Mouse (Mus musculus) gastrocnemius, postnatal 4 days (tissue): ENCODE data around the gene Gm44579. TPM values are rescaled to one million over a fixed set of nuclear protein-coding genes. Genes with fewer than 3 reads are reported as not detected.

ENCODE experiments used
- DNase-seq, 2 experiments: peaks; one replicate each; pipeline ENCODE4 v3.0.0; 2021 to 2022; ENCODE audit warnings: low spot score in 2 of 2, mixed read lengths in 2 of 2
- long read RNA-seq, 2 experiments: library from polyadenylated mRNA; stranded (forward); transcript quantifications; one replicate each; pipeline ENCODE4 v2.0.0; 2021
- total RNA-seq, 2 experiments: library from RNA; stranded (reverse); gene quantifications; 2 replicates each; pipeline ENCODE4 v1.2.3; 2021

Gm44579 gene
- total RNA-seq, result not detected
- long read RNA-seq, experiment 1, result 0 reads
- long read RNA-seq, experiment 2, result 0 reads

DNA sequence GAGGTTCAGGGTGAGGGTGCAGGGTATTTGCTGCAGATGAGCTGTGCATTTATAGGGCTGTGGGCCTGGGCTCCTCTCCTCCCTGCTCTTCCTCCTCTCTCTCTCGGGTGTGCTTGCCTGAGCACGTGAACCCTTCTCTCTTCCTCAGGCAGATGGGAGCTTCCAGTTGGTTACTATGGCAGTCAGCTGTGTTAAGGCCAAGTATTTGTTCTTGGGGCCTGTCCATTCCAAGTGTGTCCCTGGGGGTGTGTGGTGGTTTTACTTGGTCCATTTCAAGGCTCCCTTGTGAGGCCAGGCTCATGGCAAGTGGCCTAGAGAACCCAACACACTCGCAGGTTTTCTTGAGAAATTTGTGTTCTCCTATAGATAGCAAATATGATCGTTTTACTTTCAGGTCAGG lies at the start of gene Gm44579, which contains the start of gene Olfr287:
Gene Gm44579 (minus strand): TSS at position 101 of the 400 bp plus-strand sequence.
Gene Olfr287 (minus strand): TSS at position 180 of the 400 bp plus-strand sequence.
- DNase-seq, result no peak

DNA sequence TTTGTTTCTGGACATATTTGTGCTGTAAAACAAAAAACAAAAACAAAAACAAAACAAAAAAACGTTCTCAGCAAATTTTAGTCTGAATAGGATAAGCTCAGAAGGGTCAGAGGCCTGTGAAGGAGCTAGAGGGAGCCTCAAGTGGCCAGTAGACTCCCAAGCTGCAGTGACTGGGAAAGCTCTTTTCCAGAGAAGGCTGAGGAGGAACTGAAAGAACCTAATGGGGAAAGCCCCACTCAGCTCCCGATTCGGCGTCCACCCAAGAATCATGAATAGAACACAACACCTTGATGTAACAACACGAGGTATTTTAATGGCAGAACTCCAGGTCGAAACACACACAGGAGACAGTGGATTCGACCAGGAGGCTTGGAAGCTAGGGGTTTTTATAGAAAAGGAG lies 37.0 kb upstream of the Gm44579 start:
- no peak for DNase-seq

GRCm38 (mm10) chr15:98257193-98257592 lies 36.4 kb upstream of the Gm44579 start, which contains the start of gene H1fnt:
Gene H1fnt, minus strand, starts transcription at chr15:98257293.
- no peak for DNase-seq

GRCm38 (mm10) chr15:98256271-98256670 lies 35.5 kb upstream of the Gm44579 start:
- no peak for DNase-seq

GRCm38 (mm10) chr15:98235442-98235841 lies 14.7 kb upstream of the Gm44579 start:
- DNase-seq, result no peak

- no peak for DNase-seq
Measured at GRCm38 (mm10) chr15:98234350-98234749, 13.6 kb upstream of the Gm44579 start, which contains the start of gene Olfr286. Gene Olfr286, minus strand, starts transcription at chr15:98234450.

- no peak for DNase-seq
Measured at GRCm38 (mm10) chr15:98226096-98226495, 5.3 kb upstream of the Gm44579 start.

DNA sequence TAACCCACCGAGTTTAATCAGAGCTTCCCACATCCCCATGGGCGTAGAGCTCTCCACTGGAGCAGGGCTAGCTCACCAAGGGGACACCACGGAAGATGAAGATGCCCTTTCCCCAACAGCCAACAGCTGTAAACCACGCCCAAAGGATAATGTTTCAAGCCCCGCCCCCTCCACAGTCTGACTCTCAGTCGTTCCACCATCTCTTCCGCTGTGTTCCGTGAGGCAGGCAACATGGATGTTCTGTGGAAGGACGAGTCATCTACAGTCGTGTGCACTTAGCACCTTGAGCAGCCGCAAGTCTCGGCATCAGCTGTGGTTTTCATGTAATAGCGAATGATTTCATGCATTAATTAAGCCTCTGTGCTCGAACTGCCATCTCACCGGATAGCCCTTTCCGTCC lies 4.8 kb upstream of the Gm44579 start:
- DNase-seq, result no peak

GRCm38 (mm10) chr15:98222377-98222776 lies 1.6 kb upstream of the Gm44579 start:
- no peak for DNase-seq

DNA sequence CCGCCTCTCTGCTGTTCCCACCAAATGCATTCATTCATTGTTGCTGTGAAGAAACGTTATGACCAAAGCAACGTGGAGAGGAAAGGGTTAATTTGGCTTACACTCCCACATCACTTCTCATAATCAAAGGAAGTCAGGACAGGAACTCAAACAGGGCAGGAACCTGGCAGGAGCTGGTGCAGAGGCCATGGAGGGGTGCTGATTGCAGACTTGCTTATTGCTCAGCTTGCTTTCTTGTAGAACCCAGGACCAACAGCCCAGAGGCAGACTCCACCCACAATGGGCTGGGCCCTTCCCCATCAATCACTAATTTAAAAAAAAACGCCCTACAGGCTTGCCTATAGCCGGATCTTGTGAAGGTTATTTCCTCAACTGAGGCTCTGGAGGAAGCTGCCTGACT lies 6.6 kb downstream of the Gm44579 start:
- DNase-seq, result no peak

DNA sequence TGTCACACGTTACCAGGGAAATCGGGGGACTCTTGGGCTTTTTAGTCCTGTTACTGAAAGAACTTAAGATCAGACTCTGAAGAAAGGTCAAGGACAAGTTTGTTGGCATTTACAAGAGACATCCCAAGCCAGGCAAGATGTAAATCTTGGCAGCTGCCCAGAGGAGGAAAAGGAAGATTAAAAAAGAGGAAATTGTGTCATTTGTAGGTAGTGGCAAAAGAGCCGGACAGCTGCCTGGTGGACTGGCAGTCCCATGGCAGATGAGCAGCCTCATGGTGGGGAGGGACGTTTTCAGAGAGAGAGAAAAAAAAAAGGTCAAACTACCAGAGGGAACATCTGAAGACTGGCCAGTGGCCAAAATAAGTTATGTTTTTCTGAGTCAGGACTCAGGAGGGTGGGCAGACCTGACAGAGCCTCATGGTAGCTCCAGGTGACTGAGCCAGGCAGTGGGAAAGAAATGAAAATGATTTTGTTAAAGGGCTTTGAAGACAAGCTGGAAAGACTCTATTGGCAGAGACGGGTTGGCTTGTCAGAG lies 7.4 kb downstream of the Gm44579 start:
- DNase-seq, result no peak

DNA sequence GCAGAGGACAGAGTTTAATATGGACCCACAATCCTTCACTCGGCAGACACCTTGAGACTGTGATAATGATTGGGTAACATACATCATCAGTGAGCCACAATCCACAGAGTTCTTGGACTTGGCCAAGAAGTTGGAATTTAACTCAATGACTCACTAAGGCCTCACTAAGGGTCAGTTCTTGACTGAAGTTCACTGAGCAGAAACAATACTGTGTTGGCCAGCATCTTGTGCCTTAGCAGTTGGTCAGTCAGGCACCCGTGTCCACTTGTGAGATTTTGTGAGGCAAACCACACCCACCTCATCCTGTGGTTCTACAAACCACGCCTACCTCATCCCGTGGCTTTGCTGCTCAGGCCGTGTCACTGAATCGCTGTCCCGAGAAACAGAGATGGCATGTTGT lies 11.1 kb downstream of the Gm44579 start:
- DNase-seq, result no peak

DNA sequence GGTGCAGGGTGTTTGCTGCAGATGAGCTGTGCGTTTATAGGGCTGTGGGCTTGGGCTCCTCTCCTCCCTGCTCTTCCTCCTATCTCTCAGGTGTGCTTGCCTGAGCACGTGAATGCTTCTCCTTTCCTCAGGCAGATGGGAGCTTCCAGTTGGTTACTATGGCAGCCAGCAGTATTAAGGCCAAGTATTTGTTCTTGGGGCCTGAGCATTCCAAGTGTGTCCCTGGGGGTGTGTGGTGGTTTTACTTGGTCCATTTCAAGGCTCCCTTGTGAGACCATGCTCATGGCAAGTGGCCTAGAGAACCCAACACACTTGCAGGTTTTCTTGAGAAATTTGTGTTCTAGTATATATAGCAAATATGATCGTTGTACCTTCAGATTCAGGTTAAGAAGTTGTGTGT lies 25.3 kb downstream of the Gm44579 start, which contains the start of gene Olfr288:
Gene Olfr288 (minus strand): TSS at position 101 of the 400 bp plus-strand sequence.
- no peak for DNase-seq

GRCm38 (mm10) chr15:98184456-98184855 lies 36.3 kb downstream of the Gm44579 start:
- DNase-seq, result no peak

DNA sequence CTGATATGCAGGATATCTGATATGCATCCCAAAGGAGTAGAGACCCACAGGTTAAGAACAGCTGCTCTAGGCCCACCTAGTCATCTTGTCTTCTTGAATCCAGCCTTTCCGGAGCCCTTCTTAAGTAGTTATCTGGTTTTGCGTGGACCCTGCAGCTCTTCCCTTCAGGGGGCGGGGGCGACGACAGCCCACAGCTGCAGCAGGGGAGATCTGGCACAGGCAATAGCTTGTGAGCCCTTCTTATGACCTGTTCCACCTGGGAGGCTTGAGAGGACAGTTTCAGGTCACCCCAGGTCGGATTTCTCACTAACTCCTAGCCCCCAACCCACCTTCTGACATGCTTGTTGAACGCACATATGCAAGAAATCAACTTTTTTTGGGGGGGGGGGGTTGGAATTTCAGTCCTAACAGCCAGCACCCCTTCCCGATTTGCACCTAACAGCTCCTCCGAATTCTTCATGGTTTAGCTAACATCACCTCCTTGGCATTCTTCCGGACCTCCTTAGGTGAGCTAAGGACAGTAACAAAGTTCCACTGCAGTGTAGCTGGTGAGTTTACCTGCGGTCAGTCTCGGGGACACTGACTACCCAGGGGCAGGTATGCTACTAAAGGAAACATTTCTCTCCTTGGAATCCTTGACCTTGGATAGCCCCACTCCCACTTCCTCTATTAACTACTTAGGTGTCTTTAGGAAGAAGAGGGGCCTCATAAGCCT lies 38.8 kb downstream of the Gm44579 start:
- DNase-seq, result no peak

GRCm38 (mm10) chr15:98181132-98181711 lies 39.6 kb downstream of the Gm44579 start:
- DNase-seq, result peak; percentile 70 to 89

DNA sequence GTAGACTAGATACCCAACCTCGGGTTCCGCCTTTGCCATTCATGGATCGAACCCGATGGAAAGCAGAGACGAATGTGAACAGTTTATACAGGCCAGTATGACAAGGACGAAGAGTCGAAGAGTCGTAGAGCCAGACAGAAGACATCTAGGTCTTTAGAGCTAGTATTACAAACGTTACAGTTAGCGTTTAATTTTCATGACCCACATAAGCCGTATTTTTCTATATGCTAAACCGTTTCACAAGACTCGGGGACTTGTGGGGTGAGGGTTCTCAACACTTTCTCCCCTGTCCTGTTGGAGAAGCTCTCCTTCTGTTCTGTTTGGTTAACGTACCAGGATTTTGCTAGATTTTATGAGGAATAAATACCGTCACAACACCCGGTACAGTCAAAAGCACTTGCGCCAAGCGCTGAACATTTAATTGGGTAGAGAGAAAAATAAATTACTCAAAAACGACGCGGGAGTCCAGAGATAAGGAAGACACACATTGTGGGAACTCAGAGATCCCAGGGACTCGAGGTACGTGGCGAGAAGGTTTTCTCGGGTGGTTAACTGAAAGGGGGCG lies 40.1 kb downstream of the Gm44579 start:
- DNase-seq, result no peak

DNA sequence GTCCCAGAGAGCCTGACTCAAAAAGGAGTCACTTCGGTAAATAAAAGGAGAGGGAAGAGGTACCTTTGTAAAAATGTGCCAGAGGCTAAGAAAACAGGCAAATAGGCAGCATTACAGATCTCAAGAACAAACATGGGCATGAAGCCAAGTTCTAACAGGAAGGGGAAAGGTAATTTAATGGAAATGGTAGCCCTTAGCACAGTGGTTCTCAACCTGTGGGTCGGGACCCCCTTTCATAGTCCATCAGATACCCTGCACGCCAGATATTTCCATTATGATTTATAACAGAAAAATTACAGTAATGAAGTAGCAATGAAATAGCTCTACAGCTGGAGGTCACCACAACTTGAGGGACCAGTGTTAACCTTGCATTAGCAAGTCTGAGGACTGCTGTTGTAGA lies 43.5 kb downstream of the Gm44579 start:
- DNase-seq, result no peak

DNA sequence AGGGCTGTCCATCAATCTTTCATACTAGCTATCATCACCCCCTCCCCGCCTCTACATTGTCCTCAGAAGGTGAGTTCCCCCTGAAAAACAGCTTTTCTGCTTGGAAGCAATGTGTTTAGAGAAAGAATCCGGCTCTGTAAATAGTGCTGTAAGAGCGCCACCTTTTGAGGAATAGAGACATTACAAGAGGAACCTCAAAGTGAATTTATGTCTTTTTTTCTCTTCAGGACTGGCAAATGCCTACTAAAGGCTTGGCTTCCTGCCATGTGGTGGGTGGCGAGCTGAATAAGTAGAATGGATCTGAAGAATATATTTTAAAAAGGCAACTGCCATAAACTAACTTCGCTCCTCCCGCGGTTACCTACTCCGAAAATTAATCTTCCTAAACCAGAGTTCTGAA lies 47.0 kb downstream of the Gm44579 start:
- DNase-seq, result peak in 1 of 2 experiments; percentile 16

GRCm38 (mm10) chr15:98172113-98172512 lies 48.7 kb downstream of the Gm44579 start:
- DNase-seq, result no peak

DNA sequence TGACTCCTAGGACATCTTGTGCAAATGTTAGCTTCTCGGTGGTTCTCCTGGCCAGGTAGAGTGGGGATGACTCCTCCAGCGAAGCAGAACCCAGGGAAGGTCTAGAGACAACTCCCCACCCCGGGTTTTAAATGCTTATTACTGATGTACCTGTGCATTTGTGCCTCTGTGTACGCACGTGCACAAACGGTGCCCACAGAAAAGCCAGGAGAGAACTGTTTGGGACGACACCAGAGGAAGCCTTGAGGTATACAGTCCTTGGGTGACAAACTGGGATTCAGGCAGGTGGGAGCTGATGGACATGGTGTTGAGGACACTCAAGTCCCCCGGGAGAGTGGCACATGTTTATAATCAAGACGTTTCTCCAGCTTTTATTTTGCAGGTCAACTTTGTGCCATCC lies 49.9 kb downstream of the Gm44579 start:
- no peak for DNase-seq

DNA sequence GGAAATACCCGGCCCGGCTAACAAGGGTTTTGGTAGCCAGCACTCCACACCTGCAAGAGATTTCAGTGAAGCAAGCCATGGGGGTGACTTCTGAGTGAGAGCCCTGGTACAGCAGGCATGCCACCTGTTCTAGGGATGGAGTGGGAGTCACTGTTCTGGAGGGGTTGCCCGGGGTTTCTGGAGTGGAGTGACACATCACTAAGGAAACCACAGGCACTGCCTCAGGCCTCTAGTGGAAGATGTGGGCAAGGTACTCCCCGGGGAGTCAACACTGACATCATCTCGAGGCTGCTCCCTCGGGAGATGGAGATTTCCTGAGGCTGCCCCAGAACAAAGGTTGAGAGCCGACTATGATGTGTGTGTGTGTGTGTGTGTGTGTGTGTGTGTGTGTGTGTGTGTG lies 50.4 kb downstream of the Gm44579 start:
- DNase-seq, result no peak
